Mouse (Mus musculus) liver, postnatal 0 days (tissue): ENCODE measurements around the gene Gabarap. TPM values are rescaled to one million over a fixed set of nuclear protein-coding genes. Genes with fewer than 3 reads are reported as not detected.

Experiments used
- ATAC-seq: fragments of 200-750 bp; cut with Nextera tagmentation; 2 replicates; pipeline ENCODE4 v1.8.0; 2017; ENCODE audit warnings: mild to moderate bottlenecking, moderate library complexity
- DNase-seq: peaks from one replicate; pipeline ENCODE4 v3.0.0-alpha.2; 2016
- H3K27ac ChIP-seq: fragments of 300-500 bp; sonication (generic); 2 replicates; pipeline ENCODE4 v1.5.1; 2014; ENCODE audit warnings: antibody characterized with exemption, moderate library complexity, mild to moderate bottlenecking, low read depth
- H3K27me3 ChIP-seq: fragments of 300-500 bp; sonication (generic); 2 replicates; pipeline ENCODE4 v1.6.1; 2014; ENCODE audit warnings: low read length, control low read depth, mixed read lengths; ENCODE audit not compliant: insufficient read depth
- H3K36me3 ChIP-seq: fragments of 300-500 bp; sonication (generic); replicated peaks from 2 replicates; pipeline ENCODE4 v1.6.1; 2014; ENCODE audit warnings: mild to moderate bottlenecking, control low read depth, low read length, moderate library complexity, mixed read lengths; ENCODE audit not compliant: insufficient read depth
- H3K4me1 ChIP-seq: fragments of 300-500 bp; sonication (generic); 2 replicates; pipeline ENCODE4 v1.6.1; 2014; ENCODE audit warnings: antibody characterized with exemption, mild to moderate bottlenecking, control low read depth; ENCODE audit not compliant: insufficient read depth
- H3K4me2 ChIP-seq: fragments of 300-500 bp; sonication (generic); 2 replicates; pipeline ENCODE4 v1.6.1; 2014; ENCODE audit warnings: low read depth, mild to moderate bottlenecking, low read length, moderate library complexity, mixed read lengths
- H3K4me3 ChIP-seq: fragments of 300-500 bp; sonication (generic); 2 replicates; pipeline ENCODE4 v1.5.1; 2014; ENCODE audit warnings: low read depth, low read length
- H3K9ac ChIP-seq: fragments of 300-500 bp; sonication (generic); replicated peaks from 2 replicates; pipeline ENCODE4 v1.6.1; 2014; ENCODE audit warnings: mild to moderate bottlenecking, moderate library complexity
- H3K9me3 ChIP-seq: fragments of 300-500 bp; sonication (generic); 2 replicates; pipeline ENCODE4 v1.6.1; 2016; ENCODE audit warnings: mild to moderate bottlenecking, control low read depth, low read length, mixed read lengths
- CTCF ChIP-seq: sonication (generic); IDR thresholded peaks from 2 replicates; pipeline ENCODE4 v1.5.1; 2016; ENCODE audit warnings: antibody characterized with exemption, low read depth
- EP300 ChIP-seq: IDR thresholded peaks from 2 replicates; pipeline ENCODE4 v1.6.1; 2016; ENCODE audit warnings: antibody characterized with exemption, low read depth, mild to moderate bottlenecking
- WGBS: fragments of 180-500 bp; shearing (Covaris S2); extraction: QIAGEN DNeasy Blood & Tissue Kit; methylation state at CpG from one replicate; pipeline ENCODE4 v1.1.7; 2014; ENCODE audit not compliant: insufficient replicate concordance; 5-methylcytosine and 5-hydroxymethylcytosine counted together
- polyA plus RNA-seq: library from polyadenylated mRNA; unstranded; fragments of >200 nt; fragmentation: Nextera tagmentation; extraction: Ambion mirVana; gene quantifications from 2 replicates; pipeline ENCODE4 v1.2.1, GENCODE M21; 2015

Gabarap gene
- polyA plus RNA-seq, 1 experiment from 2014 or later: 305 TPM

DNA sequence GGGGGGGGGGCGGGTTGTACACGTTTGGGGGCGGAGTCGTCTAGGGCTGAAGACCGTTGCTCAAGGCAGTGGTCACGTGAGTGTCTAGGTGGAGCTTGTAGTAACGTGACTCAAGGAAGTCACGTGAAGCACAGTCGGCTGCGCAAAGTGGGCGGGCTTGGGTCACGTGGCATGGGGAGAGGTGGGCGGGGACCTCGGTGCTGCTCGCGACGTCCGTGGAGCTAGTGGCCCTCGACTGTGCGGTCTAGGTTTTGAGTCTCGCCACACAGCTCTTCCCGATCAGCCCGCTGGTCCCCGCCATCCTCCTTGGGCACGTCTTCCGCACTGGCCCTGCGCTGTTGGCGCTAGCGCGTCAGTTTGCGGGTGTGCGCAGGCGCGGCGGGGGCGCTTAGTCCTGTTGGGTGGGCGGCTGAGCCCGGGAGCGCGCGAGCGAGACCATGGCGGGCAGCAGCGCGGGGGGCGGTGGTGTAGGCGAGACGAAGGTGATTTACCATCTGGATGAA, 9.5 kb downstream of the Gabarap start, which contains the start of gene Dvl2:
Dvl2 (plus strand) TSS at position 200 of the 503 bp plus-strand sequence.
- ATAC-seq (peak; percentile 40), DNase-seq (peak; percentile 96)
- Histone ChIP-seq H3K36me3 (peaks cover 27% of the 10 kb centered on the region), H3K4me3 (peak within 1 kb of the TSS; percentile 73), H3K4me2 (peak within 1 kb of the TSS; percentile 99), H3K9me3 (no peaks in the 10 kb centered on the region), H3K27ac (peak within 1 kb of the TSS; percentile 78), H3K27me3 (no peaks in the 10 kb centered on the region), H3K4me1 (peaks cover 25% of the 10 kb centered on the region), H3K9ac (peak within 1 kb of the TSS; percentile 74)
- TF ChIP-seq EP300 (peak; percentile 38; the same call in 1 of the 2 replicates), CTCF (no peak)
- WGBS: under 1% methylated on average over 48 of the region's 48 CpGs

DNA sequence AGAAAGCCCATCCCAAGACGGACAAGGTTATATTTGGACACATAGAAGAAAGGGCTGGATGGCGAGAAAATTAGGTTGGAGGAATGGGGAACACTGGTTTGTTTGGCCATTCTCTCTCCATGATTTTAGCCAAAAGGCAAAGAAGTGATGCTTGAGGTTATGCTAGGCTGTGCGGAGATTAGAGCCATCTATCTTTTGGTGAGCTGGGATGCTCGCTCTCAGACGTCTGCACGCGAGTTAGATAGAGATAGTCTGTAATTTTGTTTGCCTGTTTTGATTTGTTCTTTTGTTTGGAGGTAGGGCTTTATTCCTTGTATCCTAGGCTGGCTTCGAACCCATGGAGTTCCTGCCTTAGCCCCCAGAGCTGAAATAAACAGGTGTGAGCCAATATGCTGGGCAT, 10.2 kb downstream of the Gabarap start:
- TF ChIP-seq CTCF: no peak
- no peak for TF ChIP-seq EP300
- H3K9ac ChIP-seq: peak overlapping the region; percentile 74
- no peaks in the 10 kb centered on the region for H3K9me3 ChIP-seq
- H3K27ac ChIP-seq: no peak overlapping the region
- 9% methylated on average over 8 of the region's 8 CpGs for WGBS
- peak overlapping the region; percentile 99 for H3K4me2 ChIP-seq
- peak overlapping the region; percentile 73 for H3K4me3 ChIP-seq
- peaks cover 31% of the 10 kb centered on the region for H3K36me3 ChIP-seq
- DNase-seq: no peak
- peaks cover 25% of the 10 kb centered on the region for H3K4me1 ChIP-seq
- no peaks in the 10 kb centered on the region for H3K27me3 ChIP-seq
- no peak for ATAC-seq

DNA sequence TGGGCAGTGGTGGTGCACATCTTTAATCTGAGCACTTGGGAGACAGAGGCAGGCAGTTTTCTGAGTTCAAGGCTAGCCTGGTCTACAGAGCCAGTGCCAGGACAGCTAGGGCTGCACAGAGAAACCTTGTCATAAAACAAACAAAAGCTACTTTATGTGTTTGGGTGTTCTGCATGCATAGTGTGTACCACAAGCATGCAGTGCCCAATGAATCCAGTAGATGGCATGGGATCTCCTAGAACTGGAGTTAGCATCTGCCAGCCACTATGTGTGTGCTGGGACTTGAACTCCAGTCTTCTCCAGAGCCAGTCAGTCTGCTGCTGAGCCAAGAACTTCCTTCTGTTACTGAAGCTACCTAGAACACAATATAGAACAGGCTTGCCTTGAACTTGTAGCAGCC, 10.9 kb downstream of the Gabarap start:
- DNase-seq (peak; percentile 67), ATAC-seq (no peak)
- Histone ChIP-seq H3K9me3 (no peaks in the 10 kb centered on the region), H3K27ac (no peak overlapping the region), H3K4me2 (no peak overlapping the region), H3K9ac (no peak overlapping the region), H3K36me3 (peaks cover 37% of the 10 kb centered on the region), H3K27me3 (no peaks in the 10 kb centered on the region), H3K4me3 (no peak overlapping the region), H3K4me1 (peaks cover 25% of the 10 kb centered on the region)
- no peak for TF ChIP-seq EP300
- peak; percentile 76 for TF ChIP-seq CTCF

- Histone ChIP-seq H3K9me3 (no peaks in the 10 kb centered on the region), H3K36me3 (peaks cover 42% of the 10 kb centered on the region), H3K27me3 (no peaks in the 10 kb centered on the region), H3K27ac (no peak overlapping the region), H3K4me1 (peaks cover 22% of the 10 kb centered on the region), H3K9ac (no peak overlapping the region), H3K4me2 (no peak overlapping the region), H3K4me3 (no peak overlapping the region)
- ATAC-seq (no peak), DNase-seq (no peak)
- TF ChIP-seq CTCF: no peak
- no peak for TF ChIP-seq EP300
- 85% methylated on average over 2 of the region's 2 CpGs for WGBS
Measured at GRCm38 (mm10) chr11:70002471-70002870, 11.5 kb downstream of the Gabarap start.

- peak; percentile 25; the same call in 1 of the 2 replicates for ATAC-seq
- H3K36me3 ChIP-seq: peaks cover 47% of the 10 kb centered on the region
- no peaks in the 10 kb centered on the region for H3K27me3 ChIP-seq
- H3K4me3 ChIP-seq: no peak overlapping the region
- H3K4me2 ChIP-seq: no peak overlapping the region
- H3K27ac ChIP-seq: no peak overlapping the region
- DNase-seq: no peak
- peaks cover 13% of the 10 kb centered on the region; the same call in 1 of the 2 replicates for H3K4me1 ChIP-seq
- no peak overlapping the region for H3K9ac ChIP-seq
- TF ChIP-seq CTCF (peak; percentile 66), EP300 (no peak)
- 64% methylated on average over 2 of the region's 5 CpGs for WGBS
- H3K9me3 ChIP-seq: no peaks in the 10 kb centered on the region
Measured at GRCm38 (mm10) chr11:70005521-70005920, 14.6 kb downstream of the Gabarap start.

DNA sequence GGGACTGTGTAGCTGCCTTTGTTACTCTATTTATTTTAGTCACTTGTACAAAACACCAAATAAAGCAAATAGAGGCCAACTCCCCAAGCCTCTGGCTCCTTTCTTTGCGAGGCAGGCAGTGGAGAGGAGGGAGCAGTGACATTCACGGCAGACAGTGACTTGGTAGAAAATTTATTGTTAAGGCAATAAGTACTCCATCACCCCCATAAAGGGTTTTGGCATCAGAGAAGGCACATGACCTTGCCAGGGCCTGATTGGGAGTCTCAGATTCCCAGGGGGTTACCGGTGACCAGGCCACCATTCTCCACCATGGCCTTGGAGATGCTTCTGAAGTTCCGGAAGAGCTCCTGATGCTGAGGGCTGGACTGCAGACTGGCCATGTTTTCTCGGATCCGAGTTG, 19.1 kb downstream of the Gabarap start:
- H3K9me3 ChIP-seq: no peaks in the 10 kb centered on the region
- no peak for ATAC-seq
- H3K27me3 ChIP-seq: no peaks in the 10 kb centered on the region
- H3K4me3 ChIP-seq: no peak overlapping the region
- DNase-seq: no peak
- peaks cover 75% of the 10 kb centered on the region for H3K36me3 ChIP-seq
- H3K4me2 ChIP-seq: no peak overlapping the region
- H3K27ac ChIP-seq: no peak overlapping the region
- 85% methylated on average over 6 of the region's 6 CpGs for WGBS
- no peak for TF ChIP-seq CTCF
- no peak for TF ChIP-seq EP300
- peaks cover 6% of the 10 kb centered on the region; the same call in 1 of the 2 replicates for H3K4me1 ChIP-seq
- H3K9ac ChIP-seq: no peak overlapping the region
